Mouse (Mus musculus) kidney, postnatal 0 days (tissue): ENCODE results near the gene Sft2d1. TPM values are rescaled to one million over a fixed set of nuclear protein-coding genes. Genes with fewer than 3 reads are reported as not detected.

Source experiments
- ATAC-seq: fragments of 200-750 bp; cut with Nextera tagmentation; replicated peaks from 2 replicates; pipeline ENCODE4 v1.8.0; 2017; ENCODE audit warnings: low read depth, moderate number of reproducible peaks, moderate TSS enrichment, moderate library complexity; ENCODE audit not compliant: low FRiP score
- DNase-seq: peaks from one replicate; pipeline ENCODE4 v3.0.0-alpha.2; 2016; ENCODE audit warnings: low spot score
- H3K27ac ChIP-seq: fragments of 300-500 bp; sonication (generic); 2 replicates; pipeline ENCODE4 v1.5.1; 2014; ENCODE audit warnings: mild to moderate bottlenecking
- H3K27me3 ChIP-seq: fragments of 300-500 bp; sonication (generic); 2 replicates; pipeline ENCODE4 v1.6.1; 2014; ENCODE audit warnings: low read length, mixed read lengths; ENCODE audit not compliant: insufficient read depth
- H3K36me3 ChIP-seq: fragments of 300-500 bp; sonication (generic); 2 replicates; pipeline ENCODE4 v1.6.1; 2014; ENCODE audit warnings: low read length, mixed read lengths; ENCODE audit not compliant: insufficient read depth
- H3K4me1 ChIP-seq: fragments of 300-500 bp; sonication (generic); replicated peaks from 2 replicates; pipeline ENCODE4 v1.6.1; 2014; ENCODE audit warnings: antibody characterized with exemption, low read length, mixed read lengths; ENCODE audit not compliant: insufficient read depth
- H3K4me2 ChIP-seq: fragments of 300-500 bp; sonication (generic); 2 replicates; pipeline ENCODE4 v1.6.1; 2014; ENCODE audit warnings: mild to moderate bottlenecking, low read length, moderate library complexity, mixed read lengths
- H3K4me3 ChIP-seq: fragments of 300-500 bp; sonication (generic); replicated peaks from 2 replicates; pipeline ENCODE4 v1.5.1; 2014; ENCODE audit warnings: low read depth, low read length
- H3K9ac ChIP-seq: fragments of 300-500 bp; sonication (generic); 2 replicates; pipeline ENCODE4 v1.6.1; 2014; ENCODE audit warnings: low read depth, low read length
- H3K9me3 ChIP-seq: fragments of 300-500 bp; sonication (generic); replicated peaks from 2 replicates; pipeline ENCODE4 v1.6.1; 2016; ENCODE audit warnings: low read length, inconsistent platforms, mixed read lengths
- CTCF ChIP-seq: IDR thresholded peaks from 2 replicates; pipeline ENCODE4 v1.5.1; 2016; ENCODE audit warnings: antibody characterized with exemption, low read depth, mild to moderate bottlenecking, moderate library complexity
- WGBS: fragments of 180-500 bp; shearing (Covaris S2); extraction: QIAGEN DNeasy Blood & Tissue Kit; methylation state at CpG from one replicate; pipeline ENCODE4 v1.1.7; 2014; 5-methylcytosine and 5-hydroxymethylcytosine counted together
- polyA plus RNA-seq: library from polyadenylated mRNA; unstranded; fragments of >200 nt; fragmentation: Nextera tagmentation; extraction: Ambion mirVana; gene quantifications from 2 replicates; pipeline ENCODE4 v1.2.1, GENCODE M21; 2015

Gene Sft2d1
- polyA plus RNA-seq, 1 experiment from 2014 or later = 102 TPM

GRCm38 (mm10) chr17:8277266-8277665, 33.6 kb upstream of the Sft2d1 start:
- Histone ChIP-seq H3K36me3 (no peaks in the 10 kb centered on the region), H3K4me2 (no peak overlapping the region), H3K9me3 (no peaks in the 10 kb centered on the region), H3K27me3 (no peaks in the 10 kb centered on the region), H3K27ac (no peak overlapping the region), H3K4me3 (no peak overlapping the region), H3K4me1 (no peaks in the 10 kb centered on the region), H3K9ac (no peak overlapping the region)
- DNase-seq = no peak
- WGBS = 76% methylated on average over 3 of the region's 3 CpGs
- TF ChIP-seq CTCF = no peak
- ATAC-seq = no peak

GRCm38 (mm10) chr17:8278356-8278755, 32.5 kb upstream of the Sft2d1 start:
- no peak overlapping the region for H3K4me2 ChIP-seq
- DNase-seq = no peak
- no peaks in the 10 kb centered on the region for H3K9me3 ChIP-seq
- H3K4me3 ChIP-seq = no peak overlapping the region
- no peak for ATAC-seq
- H3K9ac ChIP-seq = no peak overlapping the region
- TF ChIP-seq CTCF = no peak
- H3K27ac ChIP-seq = no peak overlapping the region
- 73% methylated on average over 3 of the region's 3 CpGs for WGBS
- H3K4me1 ChIP-seq = 0 out of 2 replicates have a peak, but pooled peaks cover 3% of the 10 kb centered on the region
- H3K27me3 ChIP-seq = no peaks in the 10 kb centered on the region
- no peaks in the 10 kb centered on the region for H3K36me3 ChIP-seq

GRCm38 (mm10) chr17:8282821-8283525, 27.9 kb upstream of the Sft2d1 start, which contains the start of gene Mpc1:
Gene Mpc1, plus strand, starts transcription at chr17:8282904.
- under 1% methylated on average over 34 of the region's 35 CpGs for WGBS
- DNase-seq = peak; percentile 74
- Histone ChIP-seq H3K9ac (peak within 1 kb of the TSS; percentile 79), H3K27me3 (no peaks in the 10 kb centered on the region), H3K4me1 (0 out of 2 replicates have a peak, but pooled peaks cover 3% of the 10 kb centered on the region), H3K27ac (peak within 1 kb of the TSS; percentile 96), H3K4me2 (peak within 1 kb of the TSS; percentile 85), H3K9me3 (no peaks in the 10 kb centered on the region), H3K36me3 (no peaks in the 10 kb centered on the region), H3K4me3 (peak within 1 kb of the TSS; percentile 87)
- ATAC-seq = peak; percentile 80
- no peak for TF ChIP-seq CTCF

- peak; percentile 97 for ATAC-seq
- no peak; the same call in none of the 2 replicates for TF ChIP-seq CTCF
- under 1% methylated on average over 77 of the region's 77 CpGs for WGBS
Observed at GRCm38 (mm10) chr17:8283526-8284253, 27.2 kb upstream of the Sft2d1 start.

GRCm38 (mm10) chr17:8284254-8284661, 26.6 kb upstream of the Sft2d1 start:
- WGBS = under 1% methylated on average over 32 of the region's 32 CpGs
- DNase-seq (peak; percentile 18), ATAC-seq (peak; percentile 1; the same call in 1 of the 2 replicates)
- H3K4me3 ChIP-seq = peak overlapping the region; percentile 87
- peak overlapping the region; percentile 85 for H3K4me2 ChIP-seq
- no peaks in the 10 kb centered on the region for H3K27me3 ChIP-seq
- no peaks in the 10 kb centered on the region for H3K36me3 ChIP-seq
- peak overlapping the region; percentile 96 for H3K27ac ChIP-seq
- H3K4me1 ChIP-seq = 0 out of 2 replicates have a peak, but pooled peaks cover 3% of the 10 kb centered on the region
- H3K9me3 ChIP-seq = no peaks in the 10 kb centered on the region
- TF ChIP-seq CTCF = no peak; the same call in 1 of the 2 replicates
- H3K9ac ChIP-seq = peak overlapping the region; percentile 79

More at GRCm38 (mm10) chr17:8283526-8284253, 27.2 kb upstream of the Sft2d1 start:
- peak; percentile 97 for DNase-seq
- Histone ChIP-seq H3K27ac (peak overlapping the region; percentile 96), H3K4me3 (peak overlapping the region; percentile 87), H3K4me1 (0 out of 2 replicates have a peak, but pooled peaks cover 3% of the 10 kb centered on the region), H3K9ac (peak overlapping the region; percentile 79), H3K36me3 (no peaks in the 10 kb centered on the region), H3K27me3 (no peaks in the 10 kb centered on the region), H3K4me2 (peak overlapping the region; percentile 85), H3K9me3 (no peaks in the 10 kb centered on the region)

GRCm38 (mm10) chr17:8285056-8285455, 25.8 kb upstream of the Sft2d1 start:
- ATAC-seq (no peak), DNase-seq (no peak)
- TF ChIP-seq CTCF = no peak
- Histone ChIP-seq H3K4me2 (peak overlapping the region; percentile 85), H3K4me3 (peak overlapping the region; percentile 87; the same call in 1 of the 2 replicates), H3K9me3 (no peaks in the 10 kb centered on the region), H3K27ac (no peak overlapping the region), H3K4me1 (0 out of 2 replicates have a peak, but pooled peaks cover 3% of the 10 kb centered on the region), H3K36me3 (no peaks in the 10 kb centered on the region), H3K9ac (no peak overlapping the region), H3K27me3 (no peaks in the 10 kb centered on the region)
- WGBS = 34% methylated on average over 8 of the region's 8 CpGs
